Mouse (Mus musculus) ES-Bruce4 (cell line): ENCODE data around the gene Sft2d1. TPM values are rescaled to one million over a fixed set of nuclear protein-coding genes. Genes with fewer than 3 reads are reported as not detected.

Source experiments
- H3K27ac ChIP-seq: 2 replicates; pipeline ENCODE4 v1.5.1; 2012; ENCODE audit warnings: low read length, inconsistent platforms; ENCODE audit not compliant: insufficient read depth
- H3K27me3 ChIP-seq: 2 replicates; pipeline ENCODE4 v1.6.1; 2012; ENCODE audit warnings: mild to moderate bottlenecking, low read length, inconsistent platforms; ENCODE audit not compliant: control insufficient read depth, poor library complexity, insufficient read depth, severe bottlenecking
- H3K36me3 ChIP-seq: 2 replicates; pipeline ENCODE4 v1.6.1; 2012; ENCODE audit warnings: inconsistent platforms, mild to moderate bottlenecking, low read length, moderate library complexity; ENCODE audit not compliant: control insufficient read depth, poor library complexity, insufficient read depth, severe bottlenecking
- H3K4me1 ChIP-seq: one replicate; pipeline ENCODE4 v1.8.1; 2011; ENCODE audit warnings: low read length; ENCODE audit not compliant: control insufficient read depth, insufficient read depth
- H3K4me3 ChIP-seq: 2 replicates; pipeline ENCODE4 v1.5.1; 2011; ENCODE audit warnings: low read depth, mild to moderate bottlenecking, low read length
- H3K9ac ChIP-seq: 2 replicates; pipeline ENCODE4 v1.6.1; 2012; ENCODE audit warnings: low read depth, mild to moderate bottlenecking, inconsistent platforms; ENCODE audit not compliant: poor library complexity, severe bottlenecking
- H3K9me3 ChIP-seq: replicated peaks from 2 replicates; pipeline ENCODE4 v1.6.1; 2012; ENCODE audit warnings: mild to moderate bottlenecking, low read length, inconsistent platforms; ENCODE audit not compliant: control insufficient read depth, poor library complexity, insufficient read depth, severe bottlenecking
- CTCF ChIP-seq: IDR thresholded peaks from one replicate; pipeline ENCODE4 v1.8.1; 2011; ENCODE audit warnings: low read depth, low read length
- EP300 ChIP-seq: IDR thresholded peaks from 2 replicates; pipeline ENCODE4 v1.6.1; 2011; ENCODE audit warnings: low read depth, low read length; ENCODE audit not compliant: insufficient read depth
- POLR2A ChIP-seq: IDR thresholded peaks from one replicate; pipeline ENCODE4 v1.8.1; 2011; ENCODE audit warnings: low read length; ENCODE audit not compliant: insufficient read depth
- polyA plus RNA-seq: library from polyadenylated mRNA; stranded (reverse); fragments of >200 nt; gene quantifications from 2 replicates; pipeline ENCODE4 v1.2.4, GENCODE M21; 2011; ENCODE audit warnings: low read depth; ENCODE audit not compliant: missing spikeins, insufficient read depth, insufficient read length

The Sft2d1 gene
- polyA plus RNA-seq, 1 experiment, result 33.8 TPM

DNA sequence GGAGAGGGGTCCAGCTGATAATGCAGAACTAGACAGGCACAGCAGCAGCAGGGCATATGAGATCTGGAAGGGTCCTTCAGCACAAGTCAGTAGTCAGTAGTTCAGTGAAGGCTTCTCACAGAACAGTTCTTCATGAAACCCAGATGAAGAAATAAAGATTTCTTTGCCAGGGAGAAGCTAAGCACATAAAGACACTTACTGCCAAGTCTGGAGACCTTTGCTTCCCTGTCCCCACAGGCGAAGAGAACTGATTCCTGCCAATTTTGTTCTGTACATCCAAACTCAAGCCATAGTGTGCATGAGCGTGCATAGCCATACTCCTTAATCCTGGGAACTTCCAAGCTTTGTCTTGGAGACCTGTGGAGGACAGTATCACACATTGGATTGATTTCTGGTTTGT, 12.6 kb upstream of the Sft2d1 start:
- no peaks in the 10 kb centered on the region for H3K9me3 ChIP-seq
- no peak overlapping the region for H3K27ac ChIP-seq
- TF ChIP-seq EP300 (no peak), CTCF (no peak)
- H3K36me3 ChIP-seq, result no peaks in the 10 kb centered on the region
- H3K27me3 ChIP-seq, result no peaks in the 10 kb centered on the region
- H3K9ac ChIP-seq, result no peak overlapping the region
- no peak overlapping the region for H3K4me3 ChIP-seq
- no peaks in the 10 kb centered on the region for H3K4me1 ChIP-seq

DNA sequence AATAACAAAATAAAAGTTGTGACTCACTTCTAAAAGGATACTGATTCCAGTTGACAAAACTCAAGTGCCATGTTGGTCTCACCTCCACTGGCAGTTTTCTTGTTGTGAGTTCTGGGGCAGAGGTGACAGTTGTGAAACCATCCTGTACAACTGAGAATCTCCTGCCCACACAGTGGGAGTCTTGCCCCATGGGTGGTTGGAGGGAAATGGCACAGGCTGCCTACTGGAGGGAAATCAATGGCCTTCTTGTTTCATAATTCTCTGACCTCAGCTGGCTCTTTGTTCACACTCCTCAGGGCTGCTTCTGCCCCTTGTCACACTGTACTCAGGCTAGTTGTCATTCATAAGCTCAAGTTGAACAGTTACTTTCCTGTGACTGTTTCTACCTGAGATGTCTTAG, 11.4 kb upstream of the Sft2d1 start:
- Histone ChIP-seq H3K27ac (no peak overlapping the region), H3K9ac (no peak overlapping the region), H3K36me3 (no peaks in the 10 kb centered on the region), H3K27me3 (no peaks in the 10 kb centered on the region), H3K4me1 (no peaks in the 10 kb centered on the region), H3K9me3 (no peaks in the 10 kb centered on the region), H3K4me3 (no peak overlapping the region)
- TF ChIP-seq EP300, result no peak
- no peak for TF ChIP-seq CTCF
- no peak for TF ChIP-seq POLR2A

DNA sequence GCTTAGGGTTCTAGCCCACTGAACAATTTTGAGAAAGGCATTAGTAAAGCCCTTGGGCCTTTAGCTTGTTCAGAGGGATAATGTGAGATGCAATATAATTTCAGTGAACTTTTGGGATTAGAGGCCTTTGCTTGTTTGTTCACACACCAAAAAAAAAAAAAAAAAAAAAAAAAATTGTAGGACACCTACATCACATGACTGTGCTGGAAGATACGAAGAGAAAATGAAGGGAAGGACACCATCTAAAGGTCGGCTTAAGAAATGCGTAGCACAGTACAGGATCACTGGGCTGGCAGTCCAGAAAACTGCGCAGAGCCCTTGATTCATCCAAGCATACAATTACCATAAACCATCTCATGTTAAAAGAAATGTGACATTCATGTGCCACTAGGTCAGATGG, 9.4 kb upstream of the Sft2d1 start:
- no peaks in the 10 kb centered on the region for H3K36me3 ChIP-seq
- no peak overlapping the region for H3K4me3 ChIP-seq
- TF ChIP-seq POLR2A (no peak), EP300 (no peak), CTCF (no peak)
- no peak overlapping the region for H3K27ac ChIP-seq
- no peak overlapping the region for H3K9ac ChIP-seq
- no peaks in the 10 kb centered on the region for H3K4me1 ChIP-seq
- H3K27me3 ChIP-seq, result no peaks in the 10 kb centered on the region
- no peaks in the 10 kb centered on the region for H3K9me3 ChIP-seq

DNA sequence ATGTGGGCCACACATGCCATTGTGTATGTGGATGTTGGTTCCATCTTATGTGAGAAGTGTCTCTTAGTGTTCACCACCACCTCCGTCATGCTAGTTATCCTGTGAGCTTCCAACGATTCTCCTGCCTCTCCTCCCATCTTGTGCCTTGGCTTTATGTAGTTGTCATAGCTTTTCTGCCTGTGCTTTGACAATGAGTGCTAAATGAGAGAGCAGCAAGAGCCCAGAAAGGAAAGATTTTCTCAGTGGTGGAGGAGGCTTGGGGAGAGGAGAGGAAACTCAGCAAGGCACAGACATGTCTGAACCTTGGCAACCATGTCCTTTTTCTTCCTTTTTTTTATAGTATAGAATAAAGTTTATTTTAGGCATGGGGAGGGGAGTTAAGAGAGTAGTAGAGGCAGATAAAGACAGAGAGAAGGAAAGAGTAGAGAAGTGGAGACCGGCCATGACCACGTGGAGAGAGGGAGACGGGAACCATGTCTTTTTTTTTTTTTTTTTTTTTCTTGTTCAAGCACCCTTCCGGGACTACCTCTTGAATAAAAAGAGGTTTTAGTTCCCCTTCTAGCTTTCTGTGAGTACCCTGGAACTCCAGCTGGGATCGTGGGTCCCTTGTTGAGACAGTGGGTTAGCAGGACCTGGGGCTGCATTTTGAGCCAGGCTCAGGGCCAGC, 8.0 kb upstream of the Sft2d1 start:
- Histone ChIP-seq H3K9ac (no peak overlapping the region), H3K9me3 (no peaks in the 10 kb centered on the region), H3K4me3 (no peak overlapping the region), H3K27ac (no peak overlapping the region), H3K36me3 (no peaks in the 10 kb centered on the region), H3K27me3 (no peaks in the 10 kb centered on the region), H3K4me1 (no peaks in the 10 kb centered on the region)
- TF ChIP-seq CTCF, result no peak
- TF ChIP-seq EP300, result no peak

DNA sequence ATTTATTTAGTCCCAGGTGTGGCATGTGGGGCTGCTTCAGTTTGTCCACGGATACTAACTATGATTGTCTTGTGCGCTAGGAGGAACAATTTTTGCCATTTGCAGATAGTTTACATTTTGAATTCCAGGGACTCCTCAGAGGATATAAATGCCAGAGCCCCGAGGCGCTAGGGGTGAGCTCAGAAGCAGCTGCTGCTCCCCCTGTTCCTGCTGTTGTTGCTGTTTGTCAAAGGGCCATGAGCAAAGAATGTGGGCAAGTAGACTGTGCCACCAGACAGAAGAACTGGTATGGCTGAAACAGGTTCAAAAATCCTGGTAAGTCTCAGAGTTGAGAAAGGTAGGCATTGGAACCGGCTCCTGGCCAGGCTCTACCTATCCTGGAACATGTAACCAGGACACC, 7.2 kb upstream of the Sft2d1 start:
- Histone ChIP-seq H3K9me3 (no peaks in the 10 kb centered on the region), H3K27ac (no peak overlapping the region), H3K9ac (no peak overlapping the region), H3K27me3 (no peaks in the 10 kb centered on the region), H3K36me3 (no peaks in the 10 kb centered on the region), H3K4me3 (no peak overlapping the region), H3K4me1 (no peaks in the 10 kb centered on the region)
- no peak for TF ChIP-seq EP300
- TF ChIP-seq POLR2A, result no peak
- no peak for TF ChIP-seq CTCF

DNA sequence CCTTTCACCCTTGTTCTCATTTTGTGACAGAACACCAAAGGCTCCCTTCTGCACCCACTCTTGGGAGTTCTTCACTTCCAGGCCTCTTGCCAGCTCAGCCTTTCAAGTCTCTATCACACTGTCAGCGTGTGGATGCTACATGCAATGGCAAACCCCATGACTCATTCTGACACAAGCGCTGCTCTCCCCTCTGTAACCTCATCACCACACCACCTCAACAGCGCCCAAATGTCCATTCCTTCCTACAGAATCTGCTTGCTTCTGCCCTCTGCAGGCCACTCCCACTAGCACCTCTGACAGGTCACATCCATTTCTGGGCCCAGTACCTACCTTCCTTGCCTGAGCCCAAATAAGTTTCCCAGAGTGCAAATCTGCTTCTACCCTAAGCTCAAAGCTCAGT, 5.1 kb upstream of the Sft2d1 start:
- H3K4me1 ChIP-seq, result no peaks in the 10 kb centered on the region
- H3K4me3 ChIP-seq, result no peak overlapping the region
- H3K9me3 ChIP-seq, result no peaks in the 10 kb centered on the region
- no peaks in the 10 kb centered on the region for H3K36me3 ChIP-seq
- TF ChIP-seq EP300, result no peak
- no peak for TF ChIP-seq POLR2A
- TF ChIP-seq CTCF, result peak; percentile 52
- H3K27me3 ChIP-seq, result no peaks in the 10 kb centered on the region
- H3K27ac ChIP-seq, result no peak overlapping the region
- H3K9ac ChIP-seq, result no peak overlapping the region
